Mouse (Mus musculus) kidney, adult 2 months (tissue): Measurements from ENCODE around the gene Dda1. TPM values are rescaled to one million over a fixed set of nuclear protein-coding genes. Genes with fewer than 3 reads are reported as not detected.

ENCODE experiments used
- DNase-seq: peaks from one replicate; pipeline ENCODE4 v3.0.0; 2021
- H3K27ac ChIP-seq: fragments of 200-500 bp; 2 replicates; pipeline ENCODE4 v1.5.1; 2012; ENCODE audit warnings: low read depth, low read length, control low read depth, inconsistent platforms; ENCODE audit not compliant: insufficient read depth
- H3K27me3 ChIP-seq: fragments of 200-500 bp; replicated peaks from 2 replicates; pipeline ENCODE4 v1.6.1; 2012; ENCODE audit warnings: mild to moderate bottlenecking, moderate library complexity, low read length, inconsistent platforms; ENCODE audit not compliant: control insufficient read depth, insufficient read depth
- H3K36me3 ChIP-seq: fragments of 200-500 bp; 2 replicates; pipeline ENCODE4 v1.6.1; 2012; ENCODE audit warnings: mild to moderate bottlenecking, moderate library complexity, low read length, inconsistent platforms; ENCODE audit not compliant: control insufficient read depth, insufficient read depth
- H3K4me1 ChIP-seq: fragments of 200-500 bp; 2 replicates; pipeline ENCODE4 v1.6.1; 2011; ENCODE audit warnings: low read length; ENCODE audit not compliant: control insufficient read depth, insufficient read depth
- H3K4me3 ChIP-seq: fragments of 200-500 bp; 2 replicates; pipeline ENCODE4 v1.5.1; 2011; ENCODE audit warnings: mild to moderate bottlenecking, low read depth, low read length, control low read depth; ENCODE audit not compliant: insufficient read depth
- CTCF ChIP-seq: fragments of 200-500 bp; conservative IDR thresholded peaks from 2 replicates; pipeline ENCODE4 v1.5.1; 2011; ENCODE audit warnings: low read depth, mild to moderate bottlenecking, control low read depth, low read length, moderate library complexity, mixed read lengths; ENCODE audit not compliant: insufficient read depth, insufficient read length
- POLR2A ChIP-seq: fragments of 200-500 bp; IDR thresholded peaks from one replicate; pipeline ENCODE4 v1.6.1; 2011; ENCODE audit warnings: low read depth, low read length, control low read depth
- WGBS: fragments of 180-500 bp; shearing (Covaris S2); methylation state at CpG from one replicate; pipeline ENCODE4 v1.1.7; 2018; 5-methylcytosine and 5-hydroxymethylcytosine counted together
- polyA plus RNA-seq: library from polyadenylated mRNA; depleted of rRNA; stranded (reverse); fragments of >200 nt; gene quantifications from 2 replicates; pipeline ENCODE4 v1.2.3, GENCODE M21; 2012

Gene Dda1
- polyA plus RNA-seq, 1 experiment: 61.5 TPM

DNA sequence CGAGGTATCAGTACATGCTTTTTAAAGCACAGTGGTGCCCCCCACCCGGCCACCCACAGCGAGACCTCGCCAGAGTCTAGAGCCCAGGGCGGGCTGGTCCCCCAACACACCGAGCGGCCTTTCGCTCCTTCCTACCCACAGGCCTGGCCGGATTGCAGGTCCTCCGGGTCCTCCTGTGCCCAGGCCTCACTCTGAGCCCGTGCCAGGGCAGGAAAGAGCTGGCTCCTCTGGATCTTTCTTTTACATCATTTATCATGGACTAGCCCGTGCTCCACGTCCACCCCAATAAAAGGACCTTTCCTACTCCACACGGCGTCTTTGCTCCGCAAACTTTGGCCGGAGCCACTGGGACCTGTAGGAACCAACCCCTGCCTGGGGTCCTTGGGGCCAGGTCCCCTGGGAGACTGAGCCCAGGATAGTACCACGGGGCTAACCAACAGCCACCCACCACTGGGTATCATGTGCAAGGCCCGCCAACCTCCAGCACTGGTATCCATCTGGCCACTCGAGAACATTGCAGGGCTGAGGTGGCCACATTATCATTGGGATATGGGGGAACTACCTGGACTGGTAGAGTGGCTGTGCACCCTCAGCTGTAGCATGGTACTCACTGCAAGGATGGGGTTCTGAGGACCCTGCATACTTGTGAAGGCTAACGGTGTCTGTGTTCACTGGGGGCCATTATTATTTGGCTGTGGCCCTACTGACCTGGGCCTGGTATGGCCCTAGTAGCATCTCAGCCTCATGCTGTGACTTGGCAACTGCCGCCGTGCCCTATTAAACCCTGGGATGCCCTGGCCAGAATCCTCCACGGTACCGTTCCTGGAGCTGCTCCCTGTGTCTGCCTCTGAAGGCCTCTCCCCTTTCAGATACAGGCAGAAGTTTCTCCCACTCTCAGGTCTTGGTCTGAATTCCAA lies 6.0 kb downstream of the Dda1 start:
- no peak overlapping the region for H3K27ac ChIP-seq
- H3K36me3 ChIP-seq: no peaks in the 10 kb centered on the region
- peaks cover 5% of the 10 kb centered on the region; the same call in 1 of the 2 replicates for H3K4me1 ChIP-seq
- no peaks in the 10 kb centered on the region for H3K27me3 ChIP-seq
- TF ChIP-seq POLR2A (no peak), CTCF (no peak)
- WGBS: 86% methylated on average over 25 of the region's 25 CpGs
- DNase-seq: no peak
- H3K4me3 ChIP-seq: no peak overlapping the region

DNA sequence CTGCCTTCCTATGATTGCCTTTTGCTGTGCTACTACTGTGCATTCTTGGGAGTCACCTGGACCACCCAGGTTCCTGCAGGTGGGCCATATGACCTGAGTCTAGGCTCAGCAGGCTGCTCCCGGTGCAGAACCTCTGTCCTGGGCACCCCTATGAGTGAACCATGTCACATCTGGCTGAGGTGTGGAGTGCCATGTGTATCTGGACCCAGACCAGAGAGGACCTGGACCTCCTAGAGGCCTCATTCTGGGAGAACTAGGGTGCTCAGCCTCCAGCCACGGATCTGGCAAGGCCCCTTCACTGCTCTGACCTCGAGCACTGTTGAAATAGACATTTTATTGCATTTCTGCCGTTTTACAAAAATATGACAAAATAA lies 6.7 kb downstream of the Dda1 start:
- Histone ChIP-seq H3K36me3 (no peaks in the 10 kb centered on the region), H3K27ac (no peak overlapping the region), H3K27me3 (no peaks in the 10 kb centered on the region), H3K4me3 (no peak overlapping the region), H3K4me1 (peaks cover 2% of the 10 kb centered on the region; the same call in 1 of the 2 replicates)
- WGBS: 38% methylated on average over 4 of the region's 4 CpGs
- no peak for TF ChIP-seq POLR2A
- no peak for TF ChIP-seq CTCF
- DNase-seq: no peak

DNA sequence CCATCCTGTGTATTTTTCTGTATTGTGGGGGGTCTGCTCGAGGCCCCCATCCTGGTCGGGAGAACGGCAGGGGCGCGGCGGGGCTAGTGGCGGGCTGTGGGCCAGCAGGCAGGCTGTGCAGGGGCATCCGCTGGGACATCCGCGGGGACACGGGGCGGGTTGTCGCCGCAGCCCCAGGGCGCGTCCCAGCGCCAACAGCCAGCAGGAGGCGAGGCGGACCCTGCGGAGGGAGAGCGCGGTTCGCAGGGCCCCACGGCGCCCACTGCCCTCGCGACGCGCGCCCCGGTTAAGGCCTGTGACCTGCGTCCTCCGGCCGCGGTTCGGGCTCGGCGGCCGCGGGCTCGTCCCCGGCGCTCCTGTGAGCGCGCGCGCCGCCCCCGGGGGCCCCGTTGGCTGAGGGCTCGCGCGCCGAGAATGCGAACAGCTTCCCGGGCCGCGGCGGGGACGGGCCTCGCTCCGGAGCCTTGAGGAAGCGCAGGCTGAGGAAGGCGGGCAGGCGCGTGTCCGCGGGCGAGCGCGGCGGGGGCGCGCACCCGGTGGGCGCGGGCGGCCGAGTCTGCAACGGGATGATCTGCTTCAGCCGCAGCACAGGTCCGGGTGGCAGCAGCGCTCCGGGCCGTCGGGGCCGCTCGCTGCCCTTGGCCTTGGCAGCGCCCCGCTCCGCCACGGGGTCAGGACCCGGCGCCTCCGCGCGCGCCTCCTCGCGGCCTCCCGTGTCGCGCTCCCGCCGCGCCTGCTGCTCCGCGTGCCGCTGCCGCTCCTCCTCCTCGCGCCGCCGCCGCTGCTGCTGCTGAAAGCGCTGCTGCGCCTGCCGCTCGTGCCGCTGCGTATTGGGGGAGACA lies 7.3 kb downstream of the Dda1 start:
- H3K27me3 ChIP-seq: no peaks in the 10 kb centered on the region
- DNase-seq: peak; percentile 84
- H3K27ac ChIP-seq: peak overlapping the region; percentile 17
- no peaks in the 10 kb centered on the region for H3K36me3 ChIP-seq
- H3K4me1 ChIP-seq: peaks cover 2% of the 10 kb centered on the region; the same call in 1 of the 2 replicates
- no peak for TF ChIP-seq CTCF
- TF ChIP-seq POLR2A: no peak
- WGBS: 1% methylated on average over 116 of the region's 121 CpGs
- peak overlapping the region; percentile 57 for H3K4me3 ChIP-seq

DNA sequence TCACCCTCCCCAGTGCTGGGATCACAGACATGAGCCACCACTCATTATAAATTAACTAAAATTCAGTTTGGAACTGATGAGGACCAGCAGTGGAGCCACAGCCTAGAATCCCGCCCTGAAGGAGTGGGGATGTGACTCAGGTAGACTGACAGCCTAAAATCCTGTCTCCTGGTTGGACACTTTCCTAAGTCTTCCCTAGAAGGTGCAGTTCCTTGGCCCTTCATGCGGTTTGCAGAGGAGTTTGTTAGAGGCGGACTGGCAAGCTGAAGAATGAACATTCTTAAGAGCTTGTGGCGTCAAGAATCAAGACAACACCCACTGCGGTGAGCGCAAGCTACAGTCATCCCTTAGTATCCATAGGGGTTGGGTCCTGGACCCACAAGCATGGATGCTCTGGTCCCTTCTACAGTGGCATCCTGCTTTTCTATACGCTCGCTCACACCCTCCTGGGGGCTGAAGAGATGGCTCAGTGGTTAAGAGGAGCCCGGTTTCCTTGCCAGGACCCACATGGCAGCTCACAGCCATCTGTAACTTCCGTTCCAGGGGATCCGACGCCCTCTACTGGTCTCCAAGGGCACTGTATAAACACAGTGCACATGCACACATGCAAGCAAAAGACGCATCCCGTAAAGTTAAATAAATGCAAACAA lies 8.3 kb downstream of the Dda1 start:
- Histone ChIP-seq H3K27ac (no peak overlapping the region), H3K4me1 (peaks cover 2% of the 10 kb centered on the region; the same call in 1 of the 2 replicates), H3K36me3 (no peaks in the 10 kb centered on the region), H3K27me3 (no peaks in the 10 kb centered on the region), H3K4me3 (no peak overlapping the region)
- DNase-seq: no peak
- no peak for TF ChIP-seq POLR2A
- peak; percentile 47 for TF ChIP-seq CTCF
- WGBS: 65% methylated on average over 14 of the region's 14 CpGs

DNA sequence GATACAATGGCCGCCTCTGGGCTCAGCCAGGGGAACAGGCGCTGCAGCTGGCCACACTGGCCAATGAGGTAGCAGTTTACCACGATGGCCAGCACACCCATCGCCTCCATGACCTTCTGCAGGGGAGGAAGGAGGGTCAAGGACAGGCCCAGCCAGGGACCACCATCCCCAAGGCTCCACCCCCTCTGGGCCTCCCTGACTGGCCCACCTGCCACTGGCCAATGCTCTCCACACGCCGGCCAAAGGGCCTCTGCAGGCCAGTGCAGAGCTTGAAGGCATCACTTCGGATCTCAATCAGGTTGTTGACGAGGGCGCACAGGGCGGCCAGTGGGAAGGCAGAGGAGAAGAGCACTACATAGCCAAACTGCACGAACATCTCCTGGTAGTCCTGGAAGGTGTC lies 9.9 kb downstream of the Dda1 start:
- H3K27me3 ChIP-seq: no peaks in the 10 kb centered on the region
- no peak overlapping the region for H3K27ac ChIP-seq
- WGBS: 93% methylated on average over 11 of the region's 11 CpGs
- H3K36me3 ChIP-seq: no peaks in the 10 kb centered on the region
- H3K4me1 ChIP-seq: peaks cover 2% of the 10 kb centered on the region; the same call in 1 of the 2 replicates
- TF ChIP-seq POLR2A (no peak), CTCF (no peak)
- no peak for DNase-seq
- no peak overlapping the region for H3K4me3 ChIP-seq

DNA sequence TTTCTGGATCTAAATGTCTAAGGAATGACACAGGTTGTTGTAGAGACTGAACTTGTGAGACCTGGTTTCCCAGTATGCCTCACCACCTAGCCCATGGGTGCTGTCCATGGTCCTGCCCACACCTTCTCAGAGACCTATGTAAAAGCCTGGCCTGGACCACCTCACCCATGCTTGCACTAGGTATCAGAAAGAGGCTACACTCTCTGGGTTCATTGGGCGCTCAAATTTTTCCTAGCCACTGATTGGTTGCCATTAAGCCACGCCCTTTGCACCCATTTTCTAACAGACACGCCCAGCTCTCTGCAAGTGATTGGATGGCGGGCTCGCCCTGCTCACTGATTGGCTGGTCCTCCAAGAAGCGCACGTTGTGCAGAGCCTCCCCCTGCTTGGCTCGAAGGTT lies 14.9 kb downstream of the Dda1 start:
- Histone ChIP-seq H3K4me3 (no peak overlapping the region), H3K36me3 (no peaks in the 10 kb centered on the region), H3K27me3 (no peaks in the 10 kb centered on the region), H3K27ac (no peak overlapping the region), H3K4me1 (no peaks in the 10 kb centered on the region)
- peak; percentile 50 for DNase-seq
- WGBS: 68% methylated on average over 8 of the region's 8 CpGs
- TF ChIP-seq CTCF (no peak), POLR2A (no peak)
